Mouse (Mus musculus) activated CD4-positive, CD25-positive, alpha-beta regulatory T cell, adult 4 months (primary cell): Measurements from ENCODE around the gene Epb41l1. TPM values are rescaled to one million over a fixed set of nuclear protein-coding genes. Genes with fewer than 3 reads are reported as not detected.

Experiments
- ATAC-seq: one replicate; pipeline ENCODE4 v1.8.0; 2017
- polyA plus RNA-seq, 2 experiments: library from polyadenylated mRNA; unstranded; fragments of 100-300 nt; shearing (Covaris generic); gene quantifications; one replicate each; pipeline ENCODE4 v1.2.1; 2017

The Epb41l1 gene
- polyA plus RNA-seq, 2 experiments from 2014 or later, result 0.19 to 0.24 TPM

DNA sequence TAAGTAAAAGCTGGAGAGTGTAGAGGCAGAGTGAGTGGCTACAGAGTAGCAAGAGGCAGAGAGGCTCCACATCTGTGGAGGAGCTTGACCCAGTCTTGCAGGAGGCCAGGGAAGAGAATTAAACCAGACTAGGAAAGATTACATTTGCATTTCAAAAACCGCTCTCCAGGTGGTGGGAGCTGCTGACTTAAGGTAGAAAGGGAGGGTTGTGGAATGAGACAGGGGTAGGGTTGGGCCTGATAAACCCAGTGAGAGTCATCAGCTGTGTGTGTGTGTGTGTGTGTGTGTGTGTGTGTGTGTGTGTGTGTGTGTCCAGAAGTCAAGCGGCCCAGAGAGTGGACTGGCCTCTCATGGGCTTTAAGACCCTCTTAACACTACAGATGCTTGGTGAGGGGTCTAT is 4.9 kb downstream of the Epb41l1 start:
- no peak for ATAC-seq

GRCm38 (mm10) chr2:156426151-156426550 is 5.4 kb downstream of the Epb41l1 start:
- ATAC-seq, result no peak

- ATAC-seq, result no peak
Measured at GRCm38 (mm10) chr2:156429836-156430235, 9.1 kb downstream of the Epb41l1 start.

- no peak for ATAC-seq
Measured at GRCm38 (mm10) chr2:156430326-156430725, 9.6 kb downstream of the Epb41l1 start.

- no peak for ATAC-seq
Measured at GRCm38 (mm10) chr2:156431409-156431808, 10.7 kb downstream of the Epb41l1 start.

GRCm38 (mm10) chr2:156432086-156432485 is 11.4 kb downstream of the Epb41l1 start:
- no peak for ATAC-seq

- ATAC-seq, result no peak
Measured at GRCm38 (mm10) chr2:156432874-156433868, 12.5 kb downstream of the Epb41l1 start.

GRCm38 (mm10) chr2:156437637-156438036 is 16.9 kb downstream of the Epb41l1 start:
- ATAC-seq, result no peak

DNA sequence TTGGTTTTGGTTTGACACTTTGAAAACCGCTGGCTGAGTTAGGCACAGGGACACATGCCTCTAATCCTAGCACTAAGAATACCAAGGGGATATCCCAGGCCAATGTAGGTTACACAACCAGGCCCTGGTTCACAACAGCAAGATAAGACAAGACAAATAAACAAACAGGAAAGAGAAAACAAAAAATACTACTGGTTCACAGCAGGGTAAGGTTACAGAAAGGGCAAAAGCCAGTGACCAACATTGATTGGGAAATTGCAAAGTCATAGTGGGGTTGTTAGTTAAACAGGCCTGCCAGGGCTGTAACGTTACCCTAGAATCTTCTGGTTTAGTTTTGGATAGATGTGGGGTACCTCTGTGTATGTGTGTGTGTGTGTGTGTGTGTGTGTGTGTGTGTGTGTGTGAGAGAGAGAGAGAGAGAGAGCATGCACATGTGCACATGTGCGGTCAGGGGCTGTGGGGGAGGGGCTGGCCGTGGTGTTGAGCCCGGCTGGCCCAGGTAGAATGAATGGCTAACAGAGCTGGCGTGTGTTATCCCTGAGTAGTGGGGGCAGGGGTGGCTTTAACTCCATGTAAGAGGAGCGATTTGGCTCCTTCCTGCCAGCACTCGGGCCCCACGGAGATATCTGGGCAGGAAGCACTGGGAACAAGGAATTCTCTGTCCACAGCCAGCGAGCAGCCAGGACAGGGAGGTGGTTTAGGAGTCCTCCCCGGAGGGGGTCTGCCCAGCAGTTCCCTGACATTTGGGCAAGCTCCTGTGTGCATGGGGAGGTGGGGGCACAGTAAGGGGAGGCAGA is 19.2 kb downstream of the Epb41l1 start:
- ATAC-seq, result no peak

GRCm38 (mm10) chr2:156441909-156442308 is 21.2 kb downstream of the Epb41l1 start:
- ATAC-seq, result no peak

DNA sequence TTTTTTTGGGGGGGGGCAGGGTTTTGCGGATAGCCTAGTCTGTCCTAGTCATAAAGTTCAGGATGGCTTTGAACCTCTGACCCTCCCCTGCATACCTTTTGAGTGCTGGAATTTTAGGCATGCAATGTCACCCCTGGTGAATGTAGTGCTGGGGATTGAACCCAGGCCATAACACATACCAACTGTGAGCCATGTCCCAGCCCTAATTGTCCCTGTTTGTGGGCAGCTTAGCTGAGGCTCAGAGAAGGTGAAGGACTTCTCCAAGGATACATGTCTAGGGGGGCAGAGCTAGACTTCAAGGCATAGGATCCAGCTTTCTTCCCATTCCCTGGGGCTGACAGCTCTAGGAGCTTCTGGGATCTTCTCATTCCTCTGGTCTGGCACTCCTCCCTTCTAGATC is 22.6 kb downstream of the Epb41l1 start:
- no peak for ATAC-seq

- ATAC-seq, result no peak
Measured at GRCm38 (mm10) chr2:156446489-156447035, 25.9 kb downstream of the Epb41l1 start.

DNA sequence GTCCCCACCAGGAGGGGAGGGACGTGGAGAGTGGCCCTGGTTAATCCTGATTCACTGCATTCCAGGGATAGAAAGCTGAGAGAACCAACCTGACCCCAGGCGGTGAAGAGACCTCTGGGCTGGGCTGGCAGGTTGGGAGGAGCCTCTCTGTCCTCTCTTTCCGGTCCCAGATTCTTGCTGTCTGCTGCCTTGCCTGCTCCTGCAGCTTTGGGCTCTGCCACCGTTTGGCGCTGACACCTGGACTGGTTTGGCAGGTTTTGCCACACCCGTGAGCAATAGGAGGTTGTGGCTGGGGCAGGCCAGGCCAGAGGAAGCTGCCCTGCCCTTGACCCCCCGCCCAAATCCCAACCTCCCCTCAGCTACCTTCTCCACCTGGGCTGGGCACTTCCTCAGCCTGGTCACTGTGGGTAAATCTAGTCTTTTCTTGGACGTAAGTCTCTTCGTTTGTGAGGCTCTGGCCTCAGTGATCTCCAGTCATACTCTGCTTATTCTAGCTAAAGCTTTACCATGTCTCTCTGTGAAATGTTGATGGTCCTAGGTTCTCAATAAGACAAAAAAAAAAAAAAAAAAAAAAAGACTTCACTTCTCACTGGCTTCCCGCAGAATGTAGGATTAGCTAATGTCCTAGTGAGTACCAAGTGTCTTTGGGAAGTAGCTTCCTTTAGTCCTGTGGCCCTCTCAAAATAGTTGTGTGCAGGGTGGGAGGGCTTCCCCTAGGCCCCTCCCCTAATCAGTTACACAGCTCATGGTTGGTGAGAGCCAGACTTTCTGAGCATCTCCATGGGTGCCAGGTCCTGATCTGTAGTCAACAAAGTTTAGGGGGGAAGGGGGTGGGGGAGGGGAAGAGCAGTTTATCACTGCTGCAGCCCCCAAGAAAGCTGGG is 26.9 kb downstream of the Epb41l1 start:
- ATAC-seq, result no peak

- no peak for ATAC-seq
Measured at GRCm38 (mm10) chr2:156451225-156452148, 30.8 kb downstream of the Epb41l1 start.

DNA sequence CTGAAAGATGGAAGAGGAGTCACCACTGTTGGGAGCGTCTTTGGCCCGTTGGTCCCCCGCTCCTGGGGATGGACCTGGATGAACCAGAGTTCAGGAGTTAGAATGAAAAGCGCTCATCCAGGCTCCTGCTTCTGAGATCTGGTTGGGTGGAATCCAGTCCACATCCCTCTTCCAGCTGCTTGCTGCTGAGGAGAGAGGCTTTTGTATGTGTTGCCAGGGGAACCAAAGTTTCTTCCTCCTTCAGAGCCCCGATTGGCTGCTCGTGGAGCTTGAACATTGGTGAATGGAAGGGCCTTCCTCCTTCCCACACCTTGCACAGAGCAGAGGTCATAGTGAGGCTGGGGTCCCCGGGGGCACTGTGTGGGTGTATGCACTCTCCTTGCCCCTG is 31.4 kb downstream of the Epb41l1 start:
- ATAC-seq, result no peak

DNA sequence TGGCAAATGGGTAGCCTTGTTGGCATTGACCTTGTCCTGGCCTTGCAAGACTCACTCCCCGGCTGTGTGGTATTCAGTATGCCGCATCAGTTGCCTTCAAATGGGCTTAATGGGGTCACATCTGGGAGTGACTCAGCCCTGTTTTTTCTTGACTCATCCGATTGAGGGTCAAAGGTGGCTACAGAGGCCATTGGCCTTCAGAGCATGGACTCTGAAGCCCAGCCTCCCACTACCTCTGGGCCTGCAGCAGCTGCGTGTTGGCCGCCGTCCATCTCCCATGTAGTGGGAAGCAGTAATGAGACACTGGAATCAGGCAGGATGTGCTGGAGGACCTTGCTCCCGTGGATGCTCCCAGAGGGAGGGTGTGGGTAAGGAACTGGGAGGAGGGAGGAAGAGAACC is 33.1 kb downstream of the Epb41l1 start:
- no peak for ATAC-seq

GRCm38 (mm10) chr2:156455508-156456108 is 34.9 kb downstream of the Epb41l1 start:
- ATAC-seq, result no peak

GRCm38 (mm10) chr2:156456386-156457342 is 36.0 kb downstream of the Epb41l1 start:
- ATAC-seq, result no peak

GRCm38 (mm10) chr2:156457343-156457717 is 36.6 kb downstream of the Epb41l1 start:
- no peak for ATAC-seq
